Mouse (Mus musculus) right cerebral cortex, postnatal 14 days (tissue): Measurements from ENCODE around the gene Faap100.
"Not testable (repeated sequence)": the region's sequence is repeated elsewhere in the genome, so short reads cannot be mapped to it uniquely, and the experiment has no call there.

ENCODE experiments used
- DNase-seq: peaks from one replicate; pipeline ENCODE4 v3.0.0; 2022

The Faap100 gene

DNA sequence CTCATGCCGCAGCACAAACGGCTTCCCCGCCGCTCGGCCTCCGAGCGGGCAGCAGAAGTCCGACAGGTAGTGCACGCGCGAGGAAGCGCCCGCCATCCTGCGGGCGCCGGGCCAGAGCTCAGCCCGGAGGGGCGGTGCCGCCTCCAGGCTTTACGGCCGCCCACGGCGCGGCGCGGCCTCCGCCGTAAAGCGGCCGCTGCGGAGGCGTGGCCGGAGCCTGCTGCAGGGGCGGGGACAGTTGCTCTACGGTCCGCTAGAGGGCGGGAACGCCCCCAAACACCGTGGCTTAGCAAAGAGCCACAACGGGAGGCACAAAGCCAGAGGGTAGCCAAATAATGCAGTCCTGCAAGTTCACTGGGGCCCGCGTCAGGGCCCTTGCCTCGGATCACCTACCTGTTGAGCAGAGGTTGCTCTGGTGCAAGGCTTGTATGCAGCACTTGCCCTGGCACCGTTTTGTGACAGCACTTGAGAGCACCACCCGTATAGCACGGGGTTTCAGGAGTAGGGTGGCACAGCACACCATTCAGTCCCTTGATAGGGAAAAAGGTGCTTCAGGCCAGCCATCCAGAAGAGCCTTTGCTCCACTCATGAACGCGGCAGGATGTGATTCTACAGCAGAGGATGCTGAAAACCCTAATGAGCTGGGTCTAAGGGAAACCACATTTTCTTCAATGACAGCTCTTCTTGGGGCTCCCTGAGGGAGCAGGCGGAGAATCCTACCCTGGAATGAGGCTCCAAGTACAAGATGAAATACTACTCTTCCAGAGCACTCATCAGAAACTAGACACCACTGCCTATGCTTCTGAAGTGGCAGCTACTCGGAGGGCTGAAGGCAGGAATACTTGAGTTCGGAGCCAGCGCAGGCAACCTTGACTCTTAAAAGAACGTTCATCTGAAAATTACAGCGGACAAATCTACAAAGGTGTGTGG is at the start of gene Faap100:
TSS of gene Faap100 (minus strand) at position 154 of the 930 bp plus-strand sequence.
- peak; percentile 82 for DNase-seq

DNA sequence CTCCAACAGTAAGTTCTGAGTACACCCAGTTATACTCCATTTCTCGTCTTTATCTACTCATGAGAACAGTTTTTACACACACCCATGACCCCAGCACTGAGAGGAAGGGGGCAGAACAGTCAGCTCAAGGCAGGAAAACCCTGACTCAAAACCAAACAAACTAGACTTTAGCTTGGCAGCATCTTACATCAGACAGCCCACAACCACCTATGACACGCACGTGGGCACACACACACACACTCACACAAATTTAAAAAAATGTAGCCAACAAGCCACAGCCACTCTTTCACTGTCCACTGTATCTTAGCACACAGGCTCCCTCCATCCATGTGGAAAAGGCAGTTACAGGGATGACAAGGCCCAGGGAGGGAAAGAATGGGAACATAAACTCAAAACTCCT is 48.2 kb upstream of the Faap100 start:
- DNase-seq, result no peak

DNA sequence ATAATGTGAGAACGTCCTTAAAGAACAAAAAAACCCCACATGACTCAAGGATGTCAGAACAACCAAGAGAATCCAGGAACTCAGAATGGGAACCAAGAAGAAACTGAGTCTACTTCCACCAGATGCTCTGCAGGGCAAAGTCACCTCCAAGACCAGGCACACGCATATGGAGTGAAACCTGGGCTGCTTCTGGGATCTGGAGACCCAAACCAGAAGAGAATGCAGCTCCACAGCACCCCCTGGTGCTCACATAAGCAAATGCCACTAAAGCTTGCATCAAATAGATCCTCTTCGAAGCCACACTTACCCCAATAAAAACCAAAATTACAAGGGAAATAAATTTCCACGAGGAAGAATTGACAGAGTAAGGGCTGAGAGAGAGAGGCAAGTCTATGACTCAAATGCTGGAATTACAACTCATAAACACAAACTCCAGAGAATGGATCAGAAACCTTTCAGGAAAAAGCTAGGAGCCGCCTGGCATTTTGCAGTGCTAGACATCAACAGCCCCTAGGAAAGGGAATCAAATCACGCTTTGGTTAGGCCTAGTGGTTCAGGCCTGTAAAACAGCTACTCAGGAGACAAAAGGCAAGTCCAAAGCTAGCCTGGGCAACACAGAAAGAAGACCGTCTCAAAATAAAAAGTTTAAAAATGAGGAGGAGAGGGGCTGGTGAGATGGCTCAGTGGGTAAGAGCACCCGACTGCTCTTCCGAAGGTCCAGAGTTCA is 45.2 kb upstream of the Faap100 start:
- peak; percentile 58 for DNase-seq

DNA sequence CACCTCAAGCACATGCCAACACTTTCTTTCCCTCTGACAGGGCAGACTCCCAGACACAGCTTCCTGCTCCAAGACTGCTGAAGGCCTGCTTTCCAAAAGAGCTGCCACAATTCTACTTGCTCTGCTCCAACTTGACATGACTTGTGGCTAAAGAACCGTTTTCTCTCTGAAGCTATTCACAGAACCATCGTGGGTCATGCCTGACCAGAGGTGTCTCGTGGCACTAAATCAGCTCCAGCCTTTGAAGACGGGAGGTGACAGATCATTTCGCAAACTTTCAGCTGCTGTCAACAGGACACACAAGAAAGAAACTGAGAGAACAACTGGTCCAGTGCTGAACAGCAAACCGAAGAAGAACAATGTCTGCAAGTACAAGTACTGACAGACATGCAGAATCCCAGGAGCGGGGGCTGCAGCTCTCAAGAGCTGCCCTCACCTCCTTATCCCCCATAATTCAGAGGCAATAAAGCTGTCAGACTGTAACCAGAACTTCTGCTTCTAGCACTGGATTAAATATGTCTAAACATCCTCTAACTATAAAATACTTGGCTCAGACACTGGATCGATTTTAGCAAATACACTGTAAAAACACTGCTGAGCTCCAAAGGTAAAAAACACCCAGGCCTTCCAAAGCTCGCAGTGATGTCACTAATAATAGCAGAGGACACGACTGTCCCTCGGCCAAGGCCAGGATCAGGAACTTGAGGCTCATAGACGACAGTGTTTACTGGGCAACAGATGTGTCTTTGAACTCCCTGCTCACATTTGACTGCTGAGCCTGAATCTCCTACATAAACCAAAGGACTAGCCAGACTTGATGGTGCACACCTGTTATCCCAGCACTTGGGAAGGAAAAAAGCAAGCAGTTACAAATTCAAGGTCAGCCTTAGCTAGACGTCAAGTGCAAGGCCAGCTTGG is 44.3 kb upstream of the Faap100 start:
- DNase-seq, result no peak

DNA sequence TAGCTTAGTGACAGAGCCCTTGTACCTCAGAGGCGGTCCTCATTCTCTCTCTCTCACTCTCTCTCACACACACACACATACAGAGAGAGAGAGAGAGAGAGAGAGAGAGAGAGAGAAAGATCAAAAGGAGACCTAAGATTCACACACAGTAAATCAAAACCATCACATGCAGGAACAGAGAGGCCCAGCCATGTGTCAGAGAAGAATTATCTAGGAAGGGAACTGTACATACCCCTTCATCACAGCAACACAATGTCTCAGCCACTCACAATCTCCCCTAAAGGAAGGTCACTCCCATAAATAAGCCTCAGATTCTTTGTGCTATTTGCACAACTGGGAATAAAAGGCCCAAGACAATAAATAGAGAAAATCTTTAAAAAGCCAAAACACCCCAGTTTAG is 40.0 kb upstream of the Faap100 start:
- DNase-seq, result no peak

DNA sequence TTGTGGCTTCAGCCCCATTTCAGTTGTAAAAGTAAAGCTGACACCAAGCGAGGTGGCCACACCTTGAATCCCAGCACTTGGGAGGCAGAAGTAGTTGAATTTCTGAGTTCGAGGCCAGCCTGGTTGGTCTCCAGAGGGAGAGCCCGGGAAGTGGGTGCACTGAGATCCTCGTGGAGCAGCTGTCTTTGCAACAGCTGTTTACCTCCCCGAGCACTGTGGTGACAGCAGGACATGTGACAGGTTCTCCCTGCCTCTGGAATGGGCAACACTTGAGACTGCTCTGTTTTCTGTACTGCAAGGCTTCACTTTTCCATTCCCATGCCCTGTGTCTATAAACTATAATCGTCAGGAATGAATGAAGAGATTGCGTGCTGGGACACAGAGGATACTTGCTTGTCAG is 39.3 kb upstream of the Faap100 start:
- DNase-seq, result no peak

DNA sequence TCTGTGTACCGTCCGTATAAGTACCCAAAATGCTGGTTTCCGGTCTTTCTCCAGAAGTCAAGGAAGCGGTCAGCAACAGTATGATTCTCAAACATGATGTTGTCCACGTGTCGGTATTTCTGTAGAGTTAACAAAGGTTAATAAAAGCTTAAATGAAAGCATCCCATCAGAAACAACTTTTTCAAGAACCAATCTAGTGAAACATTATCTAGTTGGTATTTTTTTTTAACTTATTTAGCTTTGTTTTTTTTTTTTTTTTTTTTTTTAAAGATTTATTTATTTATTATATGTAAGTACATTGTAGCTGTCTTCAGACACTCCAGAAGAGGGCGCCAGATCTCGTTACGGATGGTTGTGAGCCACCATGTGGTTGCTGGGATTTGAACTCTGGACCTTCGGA is 35.1 kb upstream of the Faap100 start:
- DNase-seq, result not testable (repeated sequence)

DNA sequence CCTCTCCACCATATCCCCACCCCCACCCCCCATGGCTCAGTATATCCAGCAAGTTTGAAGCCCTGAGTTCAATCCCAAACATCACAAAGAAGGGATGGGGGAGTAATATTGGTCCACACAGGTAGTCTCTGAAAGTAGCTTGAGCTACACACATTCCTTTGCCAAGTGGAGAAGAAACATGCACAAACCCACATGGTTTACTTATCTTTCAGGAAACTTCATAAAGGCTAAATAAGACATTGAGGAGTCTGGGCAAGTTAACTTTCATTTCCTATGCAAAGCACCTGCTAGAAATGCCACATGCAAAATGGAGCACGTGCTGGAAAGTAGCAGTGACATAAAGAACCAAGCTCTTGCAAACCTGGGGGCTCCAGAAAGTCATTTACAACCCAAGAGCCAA is 27.9 kb upstream of the Faap100 start:
- no peak for DNase-seq

DNA sequence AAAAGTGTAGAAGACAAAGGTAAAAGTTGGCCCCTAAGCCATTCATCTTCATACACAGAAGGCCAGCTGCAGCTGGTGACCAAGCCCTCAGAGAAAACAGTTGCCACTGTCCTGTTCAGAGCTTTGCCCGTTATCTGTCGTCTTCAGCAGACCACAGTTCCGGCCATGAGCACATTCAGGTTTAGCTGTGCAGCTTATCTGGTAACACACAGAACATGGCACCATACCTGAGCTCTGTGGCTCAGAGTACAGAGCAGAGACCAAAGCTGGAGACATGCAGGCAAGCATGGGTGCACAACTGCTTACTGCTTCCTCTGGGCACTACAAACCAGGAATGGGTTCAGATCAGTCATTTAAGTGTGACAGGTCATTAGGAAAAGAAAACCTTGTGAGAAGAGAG is 27.3 kb upstream of the Faap100 start:
- no peak for DNase-seq

DNA sequence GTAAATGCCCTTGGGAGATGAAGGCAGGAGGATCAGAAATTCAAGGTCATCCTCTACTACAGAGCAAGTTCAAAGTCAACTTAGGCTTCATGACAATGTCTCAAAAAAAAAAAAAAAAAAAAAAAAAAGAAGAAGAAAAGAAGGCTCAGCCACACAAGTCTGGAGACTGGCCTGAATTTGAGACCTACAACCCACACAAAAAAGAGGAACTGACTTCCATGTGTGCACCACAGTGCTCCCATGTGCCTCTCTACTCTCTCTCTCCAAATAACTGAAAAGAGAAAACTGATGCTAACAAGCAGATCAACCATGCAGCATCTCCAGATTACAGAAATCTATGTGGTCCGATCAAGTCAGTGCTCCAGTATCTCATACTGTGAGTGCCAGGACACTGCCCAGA is 26.2 kb upstream of the Faap100 start:
- no peak for DNase-seq

DNA sequence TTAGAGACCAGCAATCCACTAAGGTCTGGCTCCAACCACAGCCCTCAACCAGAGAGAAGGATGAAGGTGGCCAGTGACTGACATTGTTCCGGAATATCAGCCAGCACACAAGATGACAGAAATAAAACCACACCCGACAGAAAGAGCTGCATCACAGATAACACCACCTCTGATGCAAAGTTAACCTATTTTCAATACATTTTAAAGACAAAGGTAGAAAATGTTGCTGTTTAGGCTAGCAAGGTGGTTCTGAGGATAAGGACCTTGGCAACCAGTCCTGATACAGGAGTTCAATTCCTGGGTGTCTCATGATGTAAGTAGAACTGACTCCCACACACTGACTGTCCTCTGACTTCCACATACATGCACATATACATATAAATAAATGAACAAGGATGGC is 20.8 kb upstream of the Faap100 start:
- DNase-seq, result no peak

DNA sequence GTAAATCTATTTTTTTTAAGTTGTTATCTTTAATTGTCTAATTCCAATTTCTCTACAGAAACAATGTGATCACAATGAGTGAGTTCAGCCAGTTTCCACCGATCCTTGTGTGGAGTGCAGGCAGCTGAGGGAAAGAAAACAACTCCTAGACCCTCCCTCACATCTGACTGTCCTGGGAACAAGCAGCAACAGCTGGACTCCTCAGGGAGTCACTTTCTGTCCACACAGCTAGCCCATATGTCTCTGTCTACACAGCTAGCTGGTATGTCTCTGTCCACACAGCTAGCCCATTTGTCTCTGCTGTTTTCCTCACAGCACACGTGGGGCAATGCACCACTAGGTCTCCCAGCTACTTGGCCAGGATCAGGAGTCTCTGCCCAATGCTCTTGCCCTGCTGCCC is 19.0 kb upstream of the Faap100 start:
- no peak for DNase-seq

DNA sequence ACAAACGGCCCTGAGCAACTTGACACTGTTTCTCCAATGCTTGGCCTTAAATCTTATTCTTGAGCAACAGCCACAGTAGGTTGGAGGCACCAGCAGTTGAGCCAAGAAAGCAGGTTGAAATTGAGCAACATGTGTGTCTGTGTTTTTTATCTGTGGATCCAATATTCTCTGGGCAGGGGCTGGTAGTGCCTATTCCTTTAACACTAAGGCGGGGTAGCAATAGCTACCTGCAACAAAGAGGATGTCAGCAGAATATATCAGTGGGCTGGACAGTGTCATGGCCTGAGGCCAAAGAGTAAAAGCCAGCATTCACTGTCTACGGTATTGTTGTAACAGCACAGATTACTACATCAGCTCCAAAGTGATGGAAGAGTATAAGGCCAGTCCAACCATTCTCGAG is 17.1 kb upstream of the Faap100 start:
- no peak for DNase-seq

DNA sequence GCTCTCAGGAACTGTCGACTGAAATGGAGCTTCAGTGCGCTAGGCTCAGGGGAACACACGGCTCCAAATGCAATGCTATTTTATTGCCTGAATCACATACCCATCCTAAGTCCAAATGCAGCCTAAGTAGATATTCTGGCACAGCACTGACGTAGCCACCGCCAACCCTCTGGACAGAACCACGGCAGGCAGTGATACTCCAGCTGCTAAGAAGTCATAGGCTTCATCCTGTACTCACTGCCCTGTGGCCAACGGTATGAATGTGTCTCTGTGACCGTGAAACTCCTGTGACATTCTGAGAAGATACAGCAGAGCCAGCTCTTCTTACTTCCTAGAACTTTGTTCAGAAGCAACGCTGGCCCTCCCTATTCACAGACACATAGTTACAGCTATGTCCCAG is 10.0 kb upstream of the Faap100 start:
- DNase-seq, result no peak

DNA sequence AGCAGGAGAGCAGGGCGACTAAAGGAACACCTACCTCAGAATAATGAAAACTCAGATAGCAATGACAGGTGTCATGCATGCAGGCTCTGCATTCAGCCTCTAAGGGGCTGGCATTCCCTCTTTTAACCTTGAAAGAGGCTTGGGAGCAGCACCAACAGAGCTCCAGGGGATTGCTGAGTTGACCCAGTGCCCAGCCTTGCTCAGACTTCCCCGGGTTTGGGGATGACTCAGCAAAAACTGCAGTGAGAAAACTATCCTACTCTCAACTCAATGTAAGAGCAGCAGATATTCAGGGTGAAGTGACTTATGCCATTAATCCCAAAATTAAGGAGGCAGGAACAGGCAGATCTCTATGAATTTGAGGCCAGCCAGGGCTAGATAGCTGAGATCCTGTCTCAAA is 8.6 kb upstream of the Faap100 start:
- no peak for DNase-seq

DNA sequence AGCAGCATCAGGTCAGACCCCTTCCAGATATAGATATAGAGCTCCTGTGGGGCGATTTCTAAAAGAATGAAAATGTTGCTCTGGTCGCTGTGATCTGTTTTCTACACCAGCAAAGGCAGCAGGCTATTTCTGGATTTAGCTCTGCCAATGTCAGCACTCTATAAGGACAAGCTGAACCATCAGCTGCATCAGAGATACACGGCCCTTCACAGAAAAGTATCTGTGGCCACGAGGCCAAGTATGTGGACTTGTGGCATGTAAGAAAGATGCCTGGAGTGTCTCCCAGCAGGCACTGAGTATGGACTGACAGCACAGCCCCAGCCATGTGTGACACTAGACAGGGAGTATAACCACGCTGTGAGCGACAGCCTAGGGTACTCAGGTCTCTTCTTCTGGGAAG is 8.1 kb upstream of the Faap100 start:
- DNase-seq, result no peak

DNA sequence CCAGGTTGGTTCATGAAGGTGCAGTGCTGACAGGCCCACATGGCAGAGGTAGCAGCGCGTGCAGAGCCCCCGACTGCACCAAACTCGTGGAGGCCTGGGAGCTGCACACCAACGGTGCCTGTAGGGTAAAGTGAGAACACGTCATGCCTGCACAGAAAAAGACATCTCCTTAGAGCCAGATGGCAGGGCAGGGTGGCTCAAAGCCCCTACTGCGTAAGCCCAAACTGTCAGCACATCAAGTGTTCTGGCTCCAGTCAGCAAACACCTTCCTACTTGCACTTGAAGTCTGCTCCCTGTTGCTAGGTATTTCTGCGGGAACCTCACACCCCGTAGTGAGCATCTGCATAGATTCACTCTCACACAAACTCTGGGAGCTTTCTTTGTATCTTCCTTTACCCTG is 3.9 kb upstream of the Faap100 start:
- peak; percentile 16 for DNase-seq

DNA sequence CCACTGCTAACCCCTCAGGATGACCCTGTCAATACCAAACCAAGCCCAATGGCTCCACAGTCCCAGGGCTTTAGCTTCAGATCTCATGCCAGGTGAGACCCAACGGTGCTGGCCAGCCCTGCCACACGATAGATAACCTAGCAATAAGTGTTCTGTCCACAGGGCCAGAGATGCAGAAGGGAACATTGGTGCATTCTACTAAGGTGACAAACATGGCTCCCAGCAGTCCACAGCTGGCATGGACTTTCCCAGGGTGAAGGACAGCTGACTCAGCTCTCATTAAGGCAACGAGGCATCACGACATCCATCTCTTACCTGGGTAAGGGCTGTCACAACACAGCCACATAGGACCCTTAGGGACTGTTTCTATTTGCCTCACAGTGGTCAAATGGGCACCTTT is 2.6 kb upstream of the Faap100 start:
- DNase-seq, result no peak

DNA sequence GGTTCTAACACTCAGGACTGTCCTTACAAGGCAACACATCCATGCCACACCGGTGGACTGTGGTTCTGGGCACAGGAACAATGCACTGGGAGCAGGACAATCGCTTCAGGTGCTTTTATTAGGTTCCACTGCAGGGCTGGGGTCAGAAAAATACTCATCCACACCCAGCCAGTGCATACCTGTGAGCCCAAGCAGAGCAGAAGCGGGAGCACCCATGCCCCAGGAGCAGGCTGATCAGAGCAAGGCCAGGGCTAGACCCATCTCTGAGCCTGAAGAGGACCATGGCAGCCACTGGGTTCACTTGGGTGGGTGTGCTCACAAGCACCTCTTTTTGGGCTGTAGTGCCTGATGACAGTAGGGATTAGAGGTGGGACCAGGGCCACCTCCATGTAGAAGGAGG is 1.7 kb upstream of the Faap100 start:
- peak; percentile 6 for DNase-seq

DNA sequence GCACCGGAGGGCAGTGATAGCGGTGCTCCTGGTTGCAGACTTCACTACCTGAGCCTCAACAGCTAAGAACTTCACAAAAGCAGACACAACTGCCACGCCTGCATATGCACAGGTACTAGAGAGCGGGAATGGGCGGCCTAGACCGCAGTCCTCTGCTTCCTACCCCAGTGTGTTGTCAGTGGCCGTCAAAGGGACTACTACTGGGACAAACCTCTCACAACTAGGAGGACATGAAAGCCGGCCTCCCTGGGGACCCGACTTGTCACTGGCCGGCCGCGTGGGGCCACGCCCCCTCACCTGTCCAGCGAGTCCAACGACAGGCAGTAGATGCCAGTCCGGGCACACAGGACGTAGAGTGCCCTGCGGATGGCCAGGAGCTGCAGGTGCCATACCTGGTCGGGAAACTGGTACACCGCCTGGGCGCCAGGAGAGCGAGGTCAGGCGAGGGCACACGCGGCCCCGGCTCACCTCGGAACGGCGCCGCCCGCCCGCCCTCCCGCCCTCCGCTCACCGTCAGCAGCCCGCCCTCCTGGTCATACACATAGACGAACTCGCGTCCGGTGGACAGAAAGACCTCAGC is 443 bp downstream of the Faap100 start:
- DNase-seq, result peak; percentile 39

DNA sequence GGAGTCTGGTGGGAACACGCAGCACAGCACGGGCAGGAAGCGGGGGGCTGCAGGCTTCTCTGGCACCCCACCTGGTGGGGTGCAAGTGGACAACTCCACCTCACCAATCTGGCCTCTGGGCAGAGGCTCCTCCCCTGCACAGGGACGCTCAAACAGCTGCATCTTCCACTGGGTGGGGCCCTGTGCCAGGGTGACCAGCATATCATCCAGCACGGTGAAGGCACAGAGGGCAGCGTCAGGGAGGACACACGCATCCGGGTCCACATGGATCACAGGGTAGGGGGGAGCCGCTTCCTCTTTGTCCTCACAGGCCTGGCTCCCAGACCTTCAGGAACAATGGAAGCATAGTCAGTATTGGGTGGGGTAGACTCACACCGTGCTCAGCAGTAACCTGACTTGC is 1.2 kb downstream of the Faap100 start:
- peak; percentile 16 for DNase-seq

DNA sequence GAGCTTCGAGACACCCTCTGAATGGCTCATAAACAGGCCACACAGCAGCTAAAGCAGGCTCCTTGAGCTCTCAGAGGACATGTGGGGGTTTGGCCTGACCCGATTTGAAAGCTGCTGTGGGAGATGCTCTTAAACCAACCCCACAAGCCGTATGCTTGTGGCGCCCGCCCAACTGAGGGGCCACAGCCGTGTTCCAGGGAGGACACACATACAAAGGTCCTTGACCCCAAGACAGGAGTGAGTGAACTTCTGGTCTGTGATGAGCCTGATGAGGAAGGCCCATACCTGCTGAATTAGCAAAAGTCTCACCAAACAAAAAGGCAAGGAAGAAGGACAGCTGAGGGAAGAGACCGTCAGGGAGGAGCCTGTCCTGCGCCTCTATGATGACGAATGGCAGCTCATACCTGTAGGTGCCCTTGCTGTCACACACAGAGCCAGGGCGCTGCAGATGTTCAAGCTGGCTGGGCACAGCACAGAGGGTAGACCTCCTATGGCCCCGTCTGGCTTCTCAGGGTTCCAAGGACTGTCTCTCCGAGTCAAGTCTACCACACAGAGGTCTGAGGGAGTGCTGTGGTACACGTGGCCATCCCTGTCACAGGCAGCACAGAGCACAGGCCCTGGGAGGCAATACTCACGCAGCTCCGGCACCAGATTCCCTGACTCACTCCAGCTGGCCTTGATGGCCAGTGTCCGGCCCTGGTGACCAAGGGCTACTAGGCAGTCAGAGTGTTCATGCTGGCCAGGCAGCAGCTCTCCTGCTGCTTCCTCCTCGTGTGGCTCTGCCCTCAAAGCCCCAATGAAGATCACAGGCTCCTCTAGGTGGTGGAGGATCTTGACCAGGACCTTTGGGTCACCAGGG is 2.0 kb downstream of the Faap100 start:
- DNase-seq, result peak; percentile 7
